Mouse (Mus musculus): ENCODE measurements around the gene Vps4b.

GRCm38 (mm10) chr1:106765771-106766170, 30.8 kb downstream of the Vps4b start:
- TF ChIP-seq POLR2A (IDR thresholded peaks at IDR 0.05; ENCODE audit: borderline replicate concordance, extremely low read depth, low read depth, low read length) (no peak), CTCF (IDR thresholded peaks at IDR 0.05; ENCODE audit: insufficient read depth, low read length) (no peak)

Measured in lung, adult 2 months (tissue).